Mouse (Mus musculus) frontal cortex, postnatal 36 days (tissue): Measurements from ENCODE around the gene Urod.

Experiments used
- DNase-seq, 2 experiments: peaks; one replicate each; pipeline ENCODE4 v3.0.0; 2022; ENCODE audit warnings: low spot score in 2 of 2

Gene Urod

GRCm38 (mm10) chr4:116995131-116995797 is 1.1 kb upstream of the Urod start, which contains the start of gene Hectd3:
Gene Hectd3 (plus strand): TSS chr4:116995317.
- DNase-seq, result peak in 1 of 2 experiments; percentile 67

- DNase-seq, result peak; percentile 84 to 88
These were observed 2.8 kb downstream of the Urod start for GRCm38 (mm10) chr4:116991366-116991765.

GRCm38 (mm10) chr4:116989731-116990130 is 4.5 kb downstream of the Urod start:
- no peak for DNase-seq

- no peak for DNase-seq
These were observed 7.1 kb downstream of the Urod start for GRCm38 (mm10) chr4:116987122-116987456.

- peak in 1 of 2 experiments; percentile 72 for DNase-seq
These were observed 7.7 kb downstream of the Urod start for GRCm38 (mm10) chr4:116986400-116987121.

- no peak for DNase-seq
These were observed 8.5 kb downstream of the Urod start for GRCm38 (mm10) chr4:116985681-116986080.

GRCm38 (mm10) chr4:116976503-116976902 is 17.7 kb downstream of the Urod start:
- DNase-seq, result no peak

GRCm38 (mm10) chr4:116954951-116955350 is 39.3 kb downstream of the Urod start:
- DNase-seq, result no peak

GRCm38 (mm10) chr4:116951642-116952041 is 42.6 kb downstream of the Urod start:
- no peak for DNase-seq

- no peak for DNase-seq
These were observed 50.2 kb downstream of the Urod start for GRCm38 (mm10) chr4:116944055-116944454.

- DNase-seq, result no peak
These were observed 51.5 kb downstream of the Urod start for GRCm38 (mm10) chr4:116942695-116943094.
